Mouse (Mus musculus) megakaryocyte-erythroid progenitor cell, adult 5-6 weeks (primary cell): ENCODE data around the gene Rpl3. TPM values are rescaled to one million over a fixed set of nuclear protein-coding genes. Genes with fewer than 3 reads are reported as not detected.

Source experiments
- ATAC-seq: replicated peaks from 2 replicates; pipeline ENCODE4 v1.8.0; 2016; ENCODE audit warnings: mild to moderate bottlenecking, inconsistent platforms; ENCODE audit not compliant: severe bottlenecking, poor library complexity, low FRiP score, low TSS enrichment
- total RNA-seq, 2 experiments: library from RNA; stranded (forward) in 1 of 2; stranded (reverse) in 1 of 2; fragments of 200-1000, 215-1000 nt in 1 of 2; fragments of >200 nt in 1 of 2; fragmentation: Nextera tagmentation in 1 of 2; gene quantifications; 2 replicates each; pipeline ENCODE4 v1.2.3; 2014 to 2017

Rpl3 gene
- total RNA-seq, 2 experiments from 2014 or later, result 2,775 to 3,275 TPM

DNA sequence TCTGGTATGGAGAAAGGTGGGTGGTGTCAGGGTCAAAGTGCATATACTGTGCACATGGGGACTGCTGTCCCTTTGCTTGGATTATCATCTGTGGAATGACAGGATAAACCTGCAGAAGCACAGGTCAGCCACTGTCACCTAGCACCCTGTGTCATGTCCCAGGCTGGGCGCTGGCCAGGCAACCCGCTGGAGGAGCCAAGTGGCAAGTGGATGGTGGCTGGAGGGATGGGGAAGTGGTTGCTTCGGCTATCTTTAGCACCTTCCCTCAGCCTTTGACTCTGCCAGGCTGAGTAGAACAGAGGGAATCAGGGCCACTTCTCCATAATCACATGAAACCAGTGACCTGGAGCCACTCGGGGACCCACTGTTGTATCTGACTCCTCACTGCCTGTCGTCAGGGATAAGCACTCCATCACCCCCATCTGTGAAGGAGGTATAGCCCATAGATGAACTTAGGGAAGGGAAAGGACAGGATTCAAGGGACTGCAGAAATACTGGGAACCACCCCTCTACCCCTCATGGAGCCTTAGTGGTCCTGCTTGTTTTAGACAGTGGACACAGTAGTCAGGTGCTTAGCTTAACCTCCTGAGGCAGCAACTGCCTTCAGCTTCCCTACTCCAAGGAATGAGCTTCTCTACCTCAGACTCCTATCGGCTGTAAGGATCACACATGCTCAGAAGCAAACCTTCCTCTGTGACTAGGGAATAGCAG, 16.9 kb downstream of the Rpl3 start:
- ATAC-seq, result no peak

DNA sequence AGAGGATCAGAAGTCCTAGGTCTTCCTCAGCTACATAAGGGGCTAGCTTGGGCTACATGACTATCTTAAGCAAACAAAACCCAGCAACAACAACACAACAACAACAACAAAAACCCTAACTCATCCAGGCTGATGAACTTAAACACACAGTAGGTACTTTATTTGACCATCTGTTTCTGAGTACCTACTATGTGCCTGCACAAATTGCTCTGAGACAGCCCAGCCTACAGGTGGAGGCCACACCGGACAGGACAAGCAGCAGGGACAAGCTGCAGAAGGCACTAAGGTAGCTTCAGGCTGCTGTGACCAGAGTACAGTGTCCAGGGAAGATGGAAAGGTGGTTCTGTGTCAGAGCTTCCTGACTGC, 18.4 kb downstream of the Rpl3 start:
- no peak for ATAC-seq

GRCm38 (mm10) chr15:80072579-80073255, 19.0 kb downstream of the Rpl3 start:
- no peak for ATAC-seq

GRCm38 (mm10) chr15:80071951-80072437, 19.7 kb downstream of the Rpl3 start:
- ATAC-seq, result no peak

GRCm38 (mm10) chr15:80070095-80070644, 21.5 kb downstream of the Rpl3 start:
- ATAC-seq, result no peak

GRCm38 (mm10) chr15:80069171-80069570, 22.5 kb downstream of the Rpl3 start:
- no peak for ATAC-seq

DNA sequence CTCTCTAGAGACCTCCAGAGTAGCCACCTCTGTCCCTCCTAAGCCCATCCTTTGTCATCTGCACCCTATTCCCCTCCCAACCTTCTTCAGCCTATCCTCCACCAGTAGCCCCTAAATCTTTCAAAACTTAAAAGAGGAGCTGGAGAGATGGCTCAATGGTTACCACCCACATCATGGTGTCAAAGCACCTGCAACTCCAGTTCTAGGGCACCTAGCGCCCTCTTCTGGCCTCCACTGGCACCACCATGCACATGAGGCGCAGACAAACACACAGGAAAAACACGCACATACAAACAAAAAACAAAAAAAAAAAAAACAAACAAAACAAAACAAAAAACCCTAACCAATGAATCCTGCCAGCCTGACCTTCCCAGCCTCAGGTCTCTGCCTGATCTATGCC, 25.1 kb downstream of the Rpl3 start:
- no peak for ATAC-seq

- ATAC-seq, result no peak
Observed at GRCm38 (mm10) chr15:80065414-80065813, 26.3 kb downstream of the Rpl3 start.

DNA sequence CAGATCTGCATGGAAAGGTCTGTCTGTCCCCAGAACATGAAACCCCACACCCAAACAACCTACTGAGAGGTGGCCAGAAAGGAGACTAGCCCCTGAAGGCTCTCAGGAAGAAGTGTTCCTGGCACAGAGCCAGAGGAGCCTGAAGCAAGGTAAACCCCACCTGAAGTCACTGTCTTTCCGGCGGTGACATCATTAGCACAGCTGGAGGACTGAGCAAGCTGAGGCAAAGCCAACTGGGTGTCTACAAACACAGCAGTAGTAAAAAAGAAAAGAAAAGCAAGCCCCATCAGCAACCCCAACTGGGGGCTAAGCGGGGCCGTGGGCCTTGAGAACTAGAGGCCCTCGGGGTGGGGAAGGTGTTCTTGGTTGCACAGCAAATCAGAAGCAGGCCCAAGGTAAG, 26.7 kb downstream of the Rpl3 start:
- no peak for ATAC-seq

- no peak for ATAC-seq
Observed at GRCm38 (mm10) chr15:80062821-80063220, 28.8 kb downstream of the Rpl3 start.

- no peak for ATAC-seq
Observed at GRCm38 (mm10) chr15:80062339-80062738, 29.3 kb downstream of the Rpl3 start.

GRCm38 (mm10) chr15:80061071-80061550, 30.6 kb downstream of the Rpl3 start:
- no peak for ATAC-seq

- ATAC-seq, result 0 out of 2 replicates have a peak, but pooled peaks have one; percentile 42
Observed at GRCm38 (mm10) chr15:80060356-80061070, 31.2 kb downstream of the Rpl3 start.

GRCm38 (mm10) chr15:80059606-80060005, 32.1 kb downstream of the Rpl3 start:
- no peak for ATAC-seq

DNA sequence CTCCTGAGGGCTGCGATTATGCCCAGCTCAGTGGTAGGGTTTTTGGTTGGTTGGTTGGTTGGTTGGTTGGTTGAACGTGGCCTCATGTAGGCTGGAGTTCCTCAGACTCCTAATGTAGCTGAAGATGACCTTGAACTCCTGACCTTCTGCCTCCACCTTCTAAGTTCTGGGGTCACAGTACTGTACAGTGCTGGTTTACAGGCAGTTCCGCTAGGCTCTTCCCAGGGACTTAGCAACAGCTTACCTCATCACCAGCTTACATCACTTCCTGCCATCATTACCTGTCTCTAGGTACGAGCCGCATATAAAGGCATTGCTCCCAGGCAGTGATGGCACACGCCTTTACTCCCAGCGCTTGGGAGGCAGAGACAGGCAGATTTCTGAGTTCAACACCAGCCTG, 33.5 kb downstream of the Rpl3 start:
- ATAC-seq, result no peak

DNA sequence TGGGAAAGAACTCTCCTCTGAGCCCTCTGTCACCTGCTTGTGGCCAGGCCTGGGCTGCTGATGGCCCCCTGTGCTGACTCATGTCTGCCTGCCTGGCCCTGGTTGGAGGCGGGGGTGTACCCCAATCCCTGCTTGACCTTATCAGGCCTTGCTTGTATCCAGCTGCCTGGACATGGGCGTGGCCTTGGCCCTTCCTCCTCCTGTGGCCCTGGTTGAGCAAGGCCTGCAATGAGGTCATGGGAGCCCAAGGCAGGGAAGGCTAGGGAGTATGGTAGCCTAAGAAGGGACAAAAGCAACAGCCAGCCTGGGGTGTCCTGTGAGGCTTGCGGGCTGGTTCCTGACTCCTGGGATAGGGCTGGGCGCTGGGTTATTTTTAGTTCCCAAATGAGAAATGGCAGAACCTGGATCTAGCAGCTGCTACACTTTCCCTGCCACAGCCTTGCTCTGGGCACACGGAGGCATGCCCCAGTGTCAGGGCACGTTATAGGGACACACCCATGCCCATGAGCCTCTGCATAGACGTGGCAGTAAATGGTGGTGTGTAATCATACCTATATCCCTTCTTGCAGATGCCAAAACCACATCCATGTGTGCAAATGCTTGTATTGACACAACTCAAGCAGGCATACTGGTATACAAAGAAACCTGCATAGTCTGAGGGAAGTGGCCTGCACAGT, 37.5 kb downstream of the Rpl3 start:
- ATAC-seq, result peak; percentile 29; the same call in 1 of the 2 replicates

GRCm38 (mm10) chr15:80053381-80054033, 38.2 kb downstream of the Rpl3 start:
- ATAC-seq, result no peak

DNA sequence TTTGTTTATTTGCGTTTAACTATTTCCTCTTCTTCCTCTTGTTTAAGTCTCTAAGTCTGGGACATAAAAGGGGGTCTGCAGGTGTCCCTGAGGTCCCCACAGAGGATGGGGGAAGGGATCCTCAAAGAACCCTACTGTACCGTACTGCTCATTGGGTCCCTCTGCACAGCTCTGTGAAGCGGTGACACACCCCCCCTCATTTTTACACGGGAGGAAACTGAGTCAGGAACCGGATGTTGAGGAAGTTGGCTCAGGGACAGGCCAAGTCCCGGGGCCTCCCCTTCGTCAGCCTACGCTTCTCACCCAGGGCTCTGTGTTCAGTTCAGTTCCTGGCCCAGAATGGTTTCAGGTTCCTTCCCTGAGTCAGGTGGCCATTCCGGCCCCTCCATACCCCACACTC, 39.9 kb downstream of the Rpl3 start:
- ATAC-seq, result no peak
